Mouse (Mus musculus) ovary, adult 18-20 months (tissue): ENCODE measurements around the gene B3galt4.
A peak's percentile ranks its signal among the peaks of the same experiment; 100 is the strongest.
"Not testable (repeated sequence)": the region's sequence is repeated elsewhere in the genome, so short reads cannot be mapped to it uniquely, and the experiment has no call there.

ENCODE experiments used
- DNase-seq: peaks from one replicate; pipeline ENCODE4 v3.0.0; 2022; ENCODE audit warnings: low spot score, mixed read lengths

B3galt4 gene

GRCm38 (mm10) chr17:33968489-33968888 is 17.2 kb upstream of the B3galt4 start:
- DNase-seq: no peak

- DNase-seq: no peak
Observed at GRCm38 (mm10) chr17:33965846-33966550, 14.7 kb upstream of the B3galt4 start.

GRCm38 (mm10) chr17:33965082-33965845 is 14.0 kb upstream of the B3galt4 start:
- no peak for DNase-seq

GRCm38 (mm10) chr17:33962876-33963275 is 11.6 kb upstream of the B3galt4 start:
- no peak for DNase-seq

GRCm38 (mm10) chr17:33959948-33960347 is 8.7 kb upstream of the B3galt4 start:
- no peak for DNase-seq

- DNase-seq: no peak
Observed at GRCm38 (mm10) chr17:33959135-33959534, 7.8 kb upstream of the B3galt4 start.

- no peak for DNase-seq
Observed at GRCm38 (mm10) chr17:33958451-33958850, 7.2 kb upstream of the B3galt4 start.

- no peak for DNase-seq
Observed at GRCm38 (mm10) chr17:33957493-33957892, 6.2 kb upstream of the B3galt4 start.

GRCm38 (mm10) chr17:33956336-33956735 is 5.0 kb upstream of the B3galt4 start:
- DNase-seq: no peak

- peak; percentile 94 for DNase-seq
Observed at GRCm38 (mm10) chr17:33955555-33956214, 4.4 kb upstream of the B3galt4 start, which contains the start of the genes Vps52 and Rps18. Gene Vps52, plus strand, starts transcription at chr17:33955812. Gene Rps18, minus strand, starts transcription at chr17:33956001.

- no peak for DNase-seq
Observed at GRCm38 (mm10) chr17:33954646-33955554, 3.6 kb upstream of the B3galt4 start.

- no peak for DNase-seq
Observed at GRCm38 (mm10) chr17:33953961-33954565, 2.8 kb upstream of the B3galt4 start.

GRCm38 (mm10) chr17:33953310-33953709 is 2.0 kb upstream of the B3galt4 start:
- DNase-seq: no peak

- no peak for DNase-seq
Observed at GRCm38 (mm10) chr17:33952879-33953278, 1.6 kb upstream of the B3galt4 start.

GRCm38 (mm10) chr17:33952015-33952414 is 727 bp upstream of the B3galt4 start:
- not testable (repeated sequence) for DNase-seq

GRCm38 (mm10) chr17:33950131-33950625 is 1.1 kb downstream of the B3galt4 start:
- no peak for DNase-seq

GRCm38 (mm10) chr17:33948905-33949537 is 2.3 kb downstream of the B3galt4 start:
- DNase-seq: peak; percentile 62

GRCm38 (mm10) chr17:33948090-33948904 is 3.0 kb downstream of the B3galt4 start:
- no peak for DNase-seq

- no peak for DNase-seq
Observed at GRCm38 (mm10) chr17:33947430-33948089, 3.7 kb downstream of the B3galt4 start.
